Mouse (Mus musculus) small intestine, adult 2 months (tissue): ENCODE data around the gene Zfp36l1. TPM values are rescaled to one million over a fixed set of nuclear protein-coding genes. Genes with fewer than 3 reads are reported as not detected.

Experiments
- H3K27ac ChIP-seq: fragments of 200-500 bp; 2 replicates; pipeline ENCODE4 v1.5.1; 2012; ENCODE audit warnings: low read depth, low read length, control low read depth, inconsistent platforms; ENCODE audit not compliant: insufficient read depth
- H3K27me3 ChIP-seq: fragments of 200-500 bp; 2 replicates; pipeline ENCODE4 v1.6.1; 2012; ENCODE audit warnings: mild to moderate bottlenecking, moderate library complexity, low read length, inconsistent platforms; ENCODE audit not compliant: control insufficient read depth, insufficient read depth
- H3K36me3 ChIP-seq: fragments of 200-500 bp; 2 replicates; pipeline ENCODE4 v1.6.1; 2012; ENCODE audit warnings: mild to moderate bottlenecking, low read length, control low read depth, inconsistent platforms; ENCODE audit not compliant: control insufficient read depth, insufficient read depth
- H3K4me1 ChIP-seq: fragments of 200-500 bp; 2 replicates; pipeline ENCODE4 v1.6.1; 2012; ENCODE audit warnings: low read length, inconsistent platforms, mixed read lengths; ENCODE audit not compliant: control insufficient read depth, insufficient read depth, insufficient read length
- H3K4me3 ChIP-seq: fragments of 200-500 bp; 2 replicates; pipeline ENCODE4 v1.5.1; 2012; ENCODE audit warnings: low read depth, mild to moderate bottlenecking, control low read depth, inconsistent platforms, low read length, moderate library complexity
- CTCF ChIP-seq: fragments of 200-500 bp; IDR thresholded peaks from 2 replicates; pipeline ENCODE4 v1.5.1; 2012; ENCODE audit warnings: low read depth, mild to moderate bottlenecking, control low read depth, inconsistent platforms, low read length, moderate library complexity, mixed read lengths; ENCODE audit not compliant: insufficient replicate concordance, insufficient read length; ENCODE audit errors: extremely low read depth
- POLR2A ChIP-seq: fragments of 200-500 bp; IDR thresholded peaks from 2 replicates; pipeline ENCODE4 v1.6.1; 2012; ENCODE audit warnings: low read depth, mild to moderate bottlenecking, control low read depth, inconsistent platforms, low read length, moderate library complexity
- whole genome bisulfite sequencing: fragments of 180-500 bp; shearing (Covaris S2); methylation state at CpG from one replicate; pipeline ENCODE4 v1.1.7; 2018; 5-methylcytosine and 5-hydroxymethylcytosine counted together
- polyA plus RNA-seq: library from polyadenylated mRNA; depleted of rRNA; stranded (reverse); fragments of >200 nt; gene quantifications from 2 replicates; pipeline ENCODE4 v1.2.3, GENCODE M21; 2012

Zfp36l1 gene
- polyA plus RNA-seq, 1 experiment, result 118 TPM

GRCm38 (mm10) chr12:80106896-80107667, 5.7 kb downstream of the Zfp36l1 start:
- TF ChIP-seq CTCF (no peak), POLR2A (no peak)
- no peaks in the 10 kb centered on the region for H3K27me3 ChIP-seq
- H3K36me3 ChIP-seq, result peaks cover 24% of the 10 kb centered on the region
- WGBS, result 79% methylated on average over 3 of the region's 3 CpGs
- H3K27ac ChIP-seq, result no peak overlapping the region
- H3K4me1 ChIP-seq, result peaks cover 19% of the 10 kb centered on the region
- H3K4me3 ChIP-seq, result no peak overlapping the region

- H3K4me3 ChIP-seq, result no peak overlapping the region
- no peak overlapping the region for H3K27ac ChIP-seq
- H3K27me3 ChIP-seq, result no peaks in the 10 kb centered on the region
- H3K36me3 ChIP-seq, result peaks cover 24% of the 10 kb centered on the region
- peaks cover 19% of the 10 kb centered on the region for H3K4me1 ChIP-seq
- no peak for TF ChIP-seq CTCF
- 77% methylated on average over 4 of the region's 4 CpGs for WGBS
Observed at GRCm38 (mm10) chr12:80106138-80106895, 6.5 kb downstream of the Zfp36l1 start.

GRCm38 (mm10) chr12:80103521-80103973, 9.3 kb downstream of the Zfp36l1 start:
- H3K27ac ChIP-seq, result peak overlapping the region; percentile 92
- H3K4me3 ChIP-seq, result peak overlapping the region; percentile 62

GRCm38 (mm10) chr12:80103089-80103488, 9.7 kb downstream of the Zfp36l1 start:
- Histone ChIP-seq H3K36me3 (peaks cover 6% of the 10 kb centered on the region), H3K27me3 (no peaks in the 10 kb centered on the region), H3K4me1 (peaks cover 10% of the 10 kb centered on the region; the same call in 1 of the 2 replicates), H3K4me3 (peak overlapping the region; percentile 62), H3K27ac (peak overlapping the region; percentile 92)
- TF ChIP-seq CTCF (no peak), POLR2A (no peak)
- 22% methylated on average over 4 of the region's 4 CpGs for WGBS

More at GRCm38 (mm10) chr12:80103521-80103973, 9.3 kb downstream of the Zfp36l1 start:
- TF ChIP-seq POLR2A (peak; percentile 28), CTCF (no peak)
- Histone ChIP-seq H3K4me1 (peaks cover 10% of the 10 kb centered on the region; the same call in 1 of the 2 replicates), H3K27me3 (no peaks in the 10 kb centered on the region), H3K36me3 (peaks cover 6% of the 10 kb centered on the region)
- WGBS, result 22% methylated on average over 5 of the region's 5 CpGs

- Histone ChIP-seq H3K27ac (no peak overlapping the region), H3K4me1 (peaks cover 4% of the 10 kb centered on the region; the same call in 1 of the 2 replicates), H3K36me3 (no peaks in the 10 kb centered on the region), H3K27me3 (no peaks in the 10 kb centered on the region), H3K4me3 (no peak overlapping the region)
- 86% methylated on average over 1 of the region's 1 CpGs for WGBS
- TF ChIP-seq CTCF (no peak), POLR2A (no peak)
Observed at GRCm38 (mm10) chr12:80098825-80099224, 14.0 kb downstream of the Zfp36l1 start.

GRCm38 (mm10) chr12:80096734-80097133, 16.1 kb downstream of the Zfp36l1 start:
- TF ChIP-seq CTCF (no peak), POLR2A (no peak)
- Histone ChIP-seq H3K36me3 (no peaks in the 10 kb centered on the region), H3K4me1 (peaks cover under 1% of the 10 kb centered on the region; the same call in 1 of the 2 replicates), H3K27me3 (no peaks in the 10 kb centered on the region), H3K27ac (no peak overlapping the region), H3K4me3 (no peak overlapping the region)
- WGBS, result 88% methylated on average over 6 of the region's 6 CpGs

- TF ChIP-seq CTCF (no peak), POLR2A (no peak)
- Histone ChIP-seq H3K27ac (no peak overlapping the region), H3K36me3 (no peaks in the 10 kb centered on the region)
Observed at GRCm38 (mm10) chr12:80092787-80093186, 20.0 kb downstream of the Zfp36l1 start.

More at GRCm38 (mm10) chr12:80092787-80093186, 20.0 kb downstream of the Zfp36l1 start:
- Histone ChIP-seq H3K27me3 (no peaks in the 10 kb centered on the region), H3K4me1 (peaks cover 10% of the 10 kb centered on the region; the same call in 1 of the 2 replicates), H3K4me3 (no peak overlapping the region)
